Mouse (Mus musculus) cortical plate, adult 2 months (tissue): ENCODE measurements around the gene Acp5.

Experiments used
- CTCF ChIP-seq: fragments of 200-500 bp; IDR thresholded peaks from 2 replicates; pipeline ENCODE4 v1.5.1; 2011; ENCODE audit warnings: mild to moderate bottlenecking, control low read depth, low read length; ENCODE audit not compliant: insufficient read depth; ENCODE audit errors: extremely low read depth
- POLR2A ChIP-seq: fragments of 200-500 bp; IDR thresholded peaks from 2 replicates; pipeline ENCODE4 v1.6.1; 2011; ENCODE audit warnings: mild to moderate bottlenecking, low read length, control low read depth; ENCODE audit not compliant: insufficient read depth; ENCODE audit errors: extremely low read depth

GRCm38 (mm10) chr9:22092746-22093145 is 42.8 kb downstream of the Acp5 start:
- TF ChIP-seq CTCF (no peak), POLR2A (no peak)
